Mouse (Mus musculus) myocyte (in vitro differentiated cells): ENCODE measurements at regions not wholly inside any gene's neighbourhood (a gene's known extent, or its start where the extent isn't known, plus 50 kb on each side); places are given as distances from the start of the nearest gene placed in this dataset.

Source experiments
- H3K27me3 ChIP-seq: one replicate; pipeline ENCODE4 v1.6.1; 2011; ENCODE audit not compliant: control insufficient read depth, insufficient read depth, insufficient read length
- H3K36me3 ChIP-seq: one replicate; pipeline ENCODE4 v1.6.1; 2011; ENCODE audit not compliant: control insufficient read depth, insufficient read depth
- H3K4me2 ChIP-seq: one replicate; pipeline ENCODE4 v1.6.1; 2011; ENCODE audit warnings: low read depth, control low read depth
- H3K4me3 ChIP-seq: one replicate; pipeline ENCODE4 v1.5.1; 2011; ENCODE audit warnings: mild to moderate bottlenecking, control low read depth, moderate library complexity
- H3K79me2 ChIP-seq: one replicate; pipeline ENCODE4 v1.6.1; 2011; ENCODE audit not compliant: control insufficient read depth, insufficient read depth
- H3ac ChIP-seq: one replicate; pipeline ENCODE4 v1.6.1; 2011; ENCODE audit not compliant: control insufficient read depth, insufficient read length
- CEBPB ChIP-seq: IDR thresholded peaks from 2 replicates; pipeline ENCODE4 v1.6.1; 2011; ENCODE audit warnings: mild to moderate bottlenecking, moderate library complexity; ENCODE audit not compliant: poor library complexity, insufficient read depth, severe bottlenecking
- E2F4 ChIP-seq: IDR thresholded peaks from one replicate; pipeline ENCODE4 v1.6.1; 2011; ENCODE audit warnings: mild to moderate bottlenecking, control low read depth, moderate library complexity; ENCODE audit not compliant: insufficient read depth
- MAX ChIP-seq: IDR thresholded peaks from one replicate; pipeline ENCODE4 v1.6.1; 2011; ENCODE audit warnings: low read depth, mild to moderate bottlenecking, control low read depth
- MYOD1 ChIP-seq, 3 experiments: IDR thresholded peaks; one replicate each; pipeline ENCODE4 v1.6.1; 2011; ENCODE audit warnings: control low read depth in 2 of 3, low read depth in 2 of 3, mild to moderate bottlenecking in 2 of 3, moderate library complexity in 1 of 3; ENCODE audit not compliant: insufficient read length in 2 of 3, control insufficient read depth in 1 of 3
- MYOG ChIP-seq, 3 experiments: IDR thresholded peaks; one replicate each; pipeline ENCODE4 v1.6.1; 2011; ENCODE audit warnings: control low read depth in 2 of 3, low read depth in 2 of 3, mild to moderate bottlenecking in 2 of 3; ENCODE audit not compliant: insufficient read length in 2 of 3, control insufficient read depth in 1 of 3, insufficient read depth in 1 of 3
- POLR2A ChIP-seq: IDR thresholded peaks from one replicate; pipeline ENCODE4 v1.6.1; 2011; ENCODE audit warnings: low read depth, mild to moderate bottlenecking, control low read depth, moderate library complexity; ENCODE audit not compliant: insufficient read length
- POLR2AphosphoS2 ChIP-seq: IDR thresholded peaks from one replicate; pipeline ENCODE4 v1.6.1; 2011; ENCODE audit warnings: low read depth, control low read depth; ENCODE audit not compliant: insufficient read length
- REST ChIP-seq: IDR thresholded peaks from one replicate; pipeline ENCODE4 v1.6.1; 2011; ENCODE audit warnings: mild to moderate bottlenecking, control low read depth, moderate library complexity; ENCODE audit not compliant: insufficient read depth, insufficient read length
- SRF ChIP-seq: IDR thresholded peaks from one replicate; pipeline ENCODE4 v1.6.1; 2011; ENCODE audit warnings: low read depth; ENCODE audit not compliant: control insufficient read depth, insufficient read length
- TCF12 ChIP-seq: IDR thresholded peaks from one replicate; pipeline ENCODE4 v1.6.1; 2011; ENCODE audit warnings: mild to moderate bottlenecking, control low read depth; ENCODE audit not compliant: poor library complexity, insufficient read depth, severe bottlenecking
- TCF3 ChIP-seq: IDR thresholded peaks from one replicate; pipeline ENCODE4 v1.6.1; 2011; ENCODE audit warnings: low read depth, control low read depth; ENCODE audit not compliant: insufficient read length
- USF1 ChIP-seq: IDR thresholded peaks from one replicate; pipeline ENCODE4 v1.6.1; 2011; ENCODE audit warnings: low read depth, mild to moderate bottlenecking, control low read depth, moderate library complexity

DNA sequence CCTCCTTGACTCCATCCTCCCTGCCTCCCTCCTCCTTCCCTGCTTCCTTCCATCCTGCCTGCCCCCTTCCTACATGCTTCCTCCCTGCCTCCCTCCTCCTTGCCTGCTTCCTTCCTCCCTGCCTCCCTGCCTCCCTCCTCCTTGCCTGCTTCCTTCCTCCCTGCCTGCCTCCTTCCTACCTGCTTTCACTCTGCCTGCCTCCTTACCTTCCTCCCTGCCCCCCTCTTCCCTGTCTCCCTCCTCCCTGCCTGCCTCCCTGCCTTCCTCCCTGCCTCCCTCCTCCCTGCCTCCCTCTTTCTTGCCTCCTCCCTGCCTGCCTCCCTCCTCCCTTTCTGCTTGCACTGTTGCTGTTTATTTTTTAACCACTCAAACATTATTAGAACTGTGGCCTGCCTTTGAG, 54.2 kb upstream of the Arid2 start:
- TF ChIP-seq TCF3 (no peak), MYOD1 (IDR thresholded peaks at IDR 0.05; ENCODE audit: control insufficient read depth in 1 of 3, insufficient read length in 2 of 3, low read depth in 2 of 3) (no peak), MAX (no peak), CEBPB (no peak), E2F4 (no peak)
- Histone ChIP-seq H3K27me3 (peaks cover 13% of the 10 kb centered on the region), H3K36me3 (no peaks in the 10 kb centered on the region), H3K4me3 (no peak overlapping the region), H3K79me2 (no peaks in the 10 kb centered on the region), H3ac (no peak overlapping the region), H3K4me2 (no peak overlapping the region)

GRCm38 (mm10) chr15:96234783-96235182, 52.5 kb upstream of the Arid2 start:
- no peak for TF ChIP-seq TCF3
- no peak for TF ChIP-seq MAX
- TF ChIP-seq POLR2A = no peak
- no peak for TF ChIP-seq E2F4
- no peak for TF ChIP-seq MYOD1 (IDR thresholded peaks at IDR 0.05; ENCODE audit: control insufficient read depth in 1 of 3, insufficient read length in 2 of 3, low read depth in 2 of 3)
- TF ChIP-seq SRF = no peak
- no peak for TF ChIP-seq POLR2AphosphoS2
- no peak for TF ChIP-seq MYOG (IDR thresholded peaks at IDR 0.05; ENCODE audit: control insufficient read depth in 1 of 3, insufficient read depth in 1 of 3, insufficient read length in 2 of 3, low read depth in 2 of 3)
- TF ChIP-seq TCF12 = no peak
- TF ChIP-seq CEBPB = no peak
- no peak for TF ChIP-seq USF1
- TF ChIP-seq REST = no peak
- Histone ChIP-seq H3ac (no peak overlapping the region), H3K27me3 (peaks cover 13% of the 10 kb centered on the region), H3K4me2 (no peak overlapping the region), H3K36me3 (no peaks in the 10 kb centered on the region), H3K79me2 (no peaks in the 10 kb centered on the region), H3K4me3 (no peak overlapping the region)
